Mouse (Mus musculus) megakaryocyte-erythroid progenitor cell, adult 5-6 weeks (primary cell): Measurements from ENCODE around the gene Ide. TPM values are rescaled to one million over a fixed set of nuclear protein-coding genes. Genes with fewer than 3 reads are reported as not detected.
A peak's percentile ranks its signal among the peaks of the same experiment; 100 is the strongest.

Experiments used
- ATAC-seq: replicated peaks from 2 replicates; pipeline ENCODE4 v1.8.0; 2016; ENCODE audit warnings: mild to moderate bottlenecking, inconsistent platforms; ENCODE audit not compliant: severe bottlenecking, poor library complexity, low FRiP score, low TSS enrichment
- total RNA-seq, 2 experiments: library from RNA; stranded (forward) in 1 of 2; stranded (reverse) in 1 of 2; fragments of 200-1000, 215-1000 nt in 1 of 2; fragments of >200 nt in 1 of 2; fragmentation: Nextera tagmentation in 1 of 2; gene quantifications; 2 replicates each; pipeline ENCODE4 v1.2.3; 2014 to 2017

Ide gene
- 73.1 and 111 TPM in 2 replicates for total RNA-seq (2014; fragmentation: Nextera tagmentation)
- 89.7 and 103 TPM in 2 replicates for total RNA-seq (2017)

- ATAC-seq = no peak
These were observed at the start of gene Ide for GRCm38 (mm10) chr19:37337752-37338151. Gene Ide, minus strand, starts transcription at chr19:37337852.

GRCm38 (mm10) chr19:37386126-37386525 is 48.5 kb upstream of the Ide start:
- no peak for ATAC-seq

- ATAC-seq = no peak
These were observed 41.2 kb upstream of the Ide start for GRCm38 (mm10) chr19:37378816-37379215.

- no peak for ATAC-seq
These were observed 39.8 kb upstream of the Ide start for GRCm38 (mm10) chr19:37377404-37377990.

DNA sequence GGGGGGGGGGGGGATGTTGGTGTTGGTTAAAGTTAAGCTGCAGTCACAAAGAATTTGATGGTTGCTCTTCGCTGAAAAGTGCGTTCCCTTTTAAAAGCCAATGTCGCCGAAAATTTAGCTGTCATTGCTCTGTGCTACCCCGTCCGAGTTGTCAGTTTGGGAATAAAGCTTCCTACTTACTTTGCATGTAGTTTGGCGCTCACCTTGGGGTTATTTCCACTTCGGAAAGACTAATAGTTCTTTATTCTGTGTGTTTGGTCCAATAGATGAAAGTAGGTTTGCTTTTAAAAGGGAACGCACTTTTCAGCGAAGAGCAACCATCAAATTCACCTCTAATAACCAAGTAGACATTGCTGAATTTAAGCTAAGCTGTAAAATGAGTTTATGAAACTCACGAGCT is 39.2 kb upstream of the Ide start:
- no peak for ATAC-seq

- peak; percentile 92 for ATAC-seq
These were observed 38.3 kb upstream of the Ide start, which contains the start of gene Kif11 for GRCm38 (mm10) chr19:37375755-37376615. Gene Kif11, plus strand, starts transcription at chr19:37376403.

DNA sequence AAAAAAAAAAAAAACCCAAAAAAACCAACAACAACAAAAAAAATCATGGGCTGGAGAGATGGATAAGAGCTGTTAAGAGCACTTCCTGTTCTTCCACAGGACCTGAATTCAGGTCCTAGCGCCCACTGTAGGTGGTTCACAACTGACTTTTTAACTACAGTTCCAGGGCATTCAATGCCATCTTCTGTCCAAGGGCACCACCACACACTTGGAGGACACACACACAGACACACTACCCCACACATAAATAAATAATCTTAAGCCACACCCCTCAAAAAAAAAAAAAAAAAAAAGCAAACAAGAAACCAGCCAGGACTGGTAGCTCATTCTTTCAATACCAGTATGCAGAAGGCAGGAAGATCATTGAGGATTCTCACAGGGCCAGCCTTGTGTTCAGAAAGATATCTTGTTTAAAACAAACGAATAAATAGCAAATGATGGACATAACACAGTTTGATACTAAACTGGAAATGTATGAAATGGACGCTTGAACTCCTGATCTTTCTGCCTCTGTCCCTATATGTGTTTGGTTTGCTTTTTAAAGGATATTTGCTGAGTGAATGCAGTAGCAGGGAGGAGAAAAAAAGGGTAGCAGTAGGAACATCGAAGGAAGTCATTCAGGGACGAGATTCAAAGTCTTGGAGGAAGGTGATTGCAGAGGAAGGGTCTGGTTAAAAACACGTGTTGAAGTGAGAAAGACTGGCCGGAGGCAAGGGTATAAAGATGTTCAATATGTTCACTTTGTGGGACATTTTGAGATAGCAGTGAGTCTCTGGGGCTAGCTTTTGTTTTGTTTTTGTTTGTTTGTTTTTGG is 37.5 kb upstream of the Ide start:
- peak; percentile 15; the same call in 1 of the 2 replicates for ATAC-seq

DNA sequence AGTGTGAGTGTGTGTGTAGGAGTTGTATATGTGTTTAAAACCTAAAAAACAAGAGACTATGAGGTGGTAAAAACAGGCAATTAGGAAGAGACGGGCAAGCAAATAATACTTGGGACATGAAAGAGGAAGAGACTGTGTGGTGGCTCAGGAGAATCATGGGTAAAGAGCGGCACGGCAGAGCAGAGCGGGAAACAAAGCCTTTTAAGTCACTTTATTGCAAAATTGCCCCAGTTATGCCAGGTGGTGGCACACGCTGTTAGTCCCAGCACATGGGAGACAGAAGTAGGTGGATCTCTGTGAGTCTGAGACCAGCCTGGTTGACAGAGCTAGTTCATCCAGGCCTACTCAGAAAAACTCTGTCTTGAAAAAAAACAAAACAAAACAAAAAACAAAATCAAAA is 32.7 kb upstream of the Ide start:
- no peak for ATAC-seq

GRCm38 (mm10) chr19:37369921-37370320 is 32.3 kb upstream of the Ide start:
- ATAC-seq = no peak

- ATAC-seq = no peak
These were observed 31.3 kb upstream of the Ide start for GRCm38 (mm10) chr19:37368990-37369389.

GRCm38 (mm10) chr19:37363128-37363939 is 25.7 kb upstream of the Ide start:
- ATAC-seq = no peak

GRCm38 (mm10) chr19:37362545-37362944 is 24.9 kb upstream of the Ide start:
- no peak for ATAC-seq

DNA sequence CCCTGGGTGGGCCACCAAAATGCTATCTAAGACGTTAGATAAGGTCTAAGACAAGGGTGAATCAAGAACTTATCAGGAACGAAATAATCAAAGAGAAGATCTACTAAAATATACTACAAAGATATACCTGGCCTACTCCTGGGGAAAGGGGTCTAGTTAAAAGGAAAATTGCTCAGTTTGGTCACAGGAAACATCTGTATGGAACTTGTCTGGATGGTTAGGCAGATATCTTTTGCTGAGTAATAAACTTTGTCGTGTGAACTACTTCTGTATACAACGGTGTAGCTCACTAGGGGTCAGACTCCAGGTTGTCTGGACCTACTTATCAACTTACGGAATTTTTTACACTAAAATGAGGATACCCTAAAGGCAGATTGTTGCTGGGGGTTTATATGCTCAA is 22.4 kb upstream of the Ide start:
- ATAC-seq = peak; percentile 59; the same call in 1 of the 2 replicates

- ATAC-seq = no peak
These were observed 15.7 kb upstream of the Ide start for GRCm38 (mm10) chr19:37353331-37353730.

- ATAC-seq = no peak
These were observed 15.1 kb upstream of the Ide start for GRCm38 (mm10) chr19:37352756-37353155.

DNA sequence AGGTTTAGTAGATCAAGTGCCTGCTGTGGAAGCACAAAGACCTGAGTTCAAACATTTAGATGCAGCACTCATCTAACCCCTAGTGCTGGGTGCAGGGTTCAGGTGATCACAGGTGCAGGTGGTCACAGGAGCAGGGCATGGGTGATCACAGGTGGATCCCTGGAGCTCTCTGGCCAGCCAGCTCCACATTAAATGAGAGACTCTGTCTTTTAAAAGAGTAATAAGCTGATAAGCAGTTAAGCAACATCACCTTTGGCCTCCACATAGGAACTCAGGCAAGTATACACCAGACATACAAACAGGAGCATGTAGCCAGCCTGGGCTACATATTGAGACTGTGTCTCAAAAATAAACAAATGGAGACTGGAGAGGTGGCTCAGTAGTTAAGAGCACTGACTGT is 11.3 kb upstream of the Ide start:
- ATAC-seq = no peak

- ATAC-seq = no peak
These were observed 10.7 kb upstream of the Ide start for GRCm38 (mm10) chr19:37348331-37348730.

- ATAC-seq = no peak
These were observed 8.6 kb upstream of the Ide start for GRCm38 (mm10) chr19:37346258-37346657.

DNA sequence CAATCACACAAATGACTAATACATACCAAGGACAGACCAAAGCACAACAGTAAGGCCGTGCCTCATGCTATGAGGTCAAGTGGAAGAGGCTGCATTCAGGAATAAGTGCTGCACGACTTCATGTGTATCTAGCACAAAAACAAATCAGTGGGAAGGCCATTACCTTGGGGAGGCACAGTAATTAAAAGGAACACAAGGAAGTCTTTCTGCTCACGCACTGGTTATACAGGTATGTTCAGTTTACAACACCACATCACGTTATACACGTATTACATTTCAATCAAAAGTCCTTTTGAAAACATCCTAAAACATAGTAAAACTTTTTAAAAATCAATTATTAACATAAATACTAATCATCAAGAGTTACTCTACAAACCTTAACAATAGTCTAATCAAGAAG is 6.2 kb upstream of the Ide start:
- ATAC-seq = no peak
